Mouse (Mus musculus) common myeloid progenitor, adult 5-6 weeks (primary cell): ENCODE results near the gene Cpsf2. TPM values are rescaled to one million over a fixed set of nuclear protein-coding genes. Genes with fewer than 3 reads are reported as not detected.
"Not testable (repeated sequence)": the region's sequence is repeated elsewhere in the genome, so short reads cannot be mapped to it uniquely, and the experiment has no call there.

Source experiments
- ATAC-seq: replicated peaks from 2 replicates; pipeline ENCODE4 v1.8.0; 2016; ENCODE audit warnings: low read depth, mild to moderate bottlenecking, moderate TSS enrichment, inconsistent platforms; ENCODE audit not compliant: poor library complexity, severe bottlenecking
- total RNA-seq: library from RNA; stranded (forward); fragments of 200-1000, 187-1606 nt; gene quantifications from 2 replicates; pipeline ENCODE4 v1.2.3, GENCODE M21; 2017

The Cpsf2 gene
- total RNA-seq, result 76.3 and 90.5 TPM in 2 replicates

DNA sequence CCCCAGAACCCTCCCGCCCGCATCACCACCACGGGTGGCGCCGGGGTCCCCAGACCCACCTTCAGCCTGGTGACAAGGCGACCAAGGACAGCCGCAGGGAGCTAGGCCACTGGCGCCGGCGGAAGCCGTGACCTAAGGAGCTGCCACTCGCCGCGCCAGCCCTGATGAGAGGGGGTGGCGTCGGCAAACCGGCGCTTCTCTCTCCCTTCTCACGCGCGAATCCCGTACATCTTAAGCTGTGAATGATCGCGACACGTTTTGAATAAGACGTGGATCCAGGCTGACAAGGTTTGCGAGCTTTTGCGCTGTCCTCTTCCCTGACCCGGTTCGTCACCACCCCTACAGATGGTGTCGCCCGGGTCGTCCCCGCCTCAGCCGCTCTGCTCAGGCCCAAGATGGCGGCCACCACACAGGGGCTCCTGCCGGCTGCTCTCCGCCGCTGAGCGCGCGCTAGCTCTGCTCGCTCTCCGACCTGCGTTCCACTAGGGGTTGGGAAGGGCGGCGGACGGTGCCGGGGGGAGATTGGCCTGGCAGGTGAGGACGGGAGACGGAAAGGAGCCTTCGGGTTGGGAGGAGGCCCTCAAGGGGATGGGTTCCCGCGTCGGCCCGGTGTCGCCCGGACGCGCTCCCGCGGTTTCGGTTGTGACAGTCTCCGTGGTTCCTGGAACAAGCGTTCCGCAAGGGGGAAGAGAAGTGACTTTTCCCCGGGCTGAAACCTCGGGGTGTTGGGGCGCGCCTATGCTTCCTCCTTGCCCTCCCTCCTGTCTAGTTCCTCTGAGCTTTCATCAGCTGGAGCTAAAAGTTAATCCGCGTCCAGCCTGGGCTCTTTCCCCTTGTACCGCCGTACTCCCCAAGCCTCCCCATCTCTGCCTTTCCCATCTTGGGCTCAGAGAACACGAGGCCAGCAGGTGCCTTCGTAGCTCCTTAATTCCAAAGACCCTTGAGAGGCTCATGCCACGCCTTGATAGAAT lies at the start of gene Cpsf2:
Gene Cpsf2 (plus strand): TSS at position 388 of the 971 bp plus-strand sequence.
- peak; percentile 69 for ATAC-seq

DNA sequence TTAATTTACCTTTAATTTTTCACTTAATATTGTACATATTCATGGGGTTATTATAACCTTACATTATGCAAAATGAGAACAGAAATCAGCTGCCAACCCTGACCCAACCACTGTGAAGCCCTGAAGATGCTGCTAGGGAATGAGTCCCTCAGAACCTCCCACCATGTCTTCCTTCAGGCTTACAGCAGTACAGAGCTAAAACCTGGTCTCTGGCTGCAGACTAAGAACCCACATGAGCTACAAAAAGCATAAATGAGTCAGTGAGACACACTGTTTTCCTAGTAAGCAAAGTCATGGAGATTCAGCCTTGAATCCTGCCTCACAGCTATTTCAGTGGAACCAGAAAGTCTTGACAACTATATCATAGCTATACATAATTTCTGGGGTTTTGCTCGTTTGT lies 47.4 kb upstream of the Cpsf2 start:
- ATAC-seq, result no peak

DNA sequence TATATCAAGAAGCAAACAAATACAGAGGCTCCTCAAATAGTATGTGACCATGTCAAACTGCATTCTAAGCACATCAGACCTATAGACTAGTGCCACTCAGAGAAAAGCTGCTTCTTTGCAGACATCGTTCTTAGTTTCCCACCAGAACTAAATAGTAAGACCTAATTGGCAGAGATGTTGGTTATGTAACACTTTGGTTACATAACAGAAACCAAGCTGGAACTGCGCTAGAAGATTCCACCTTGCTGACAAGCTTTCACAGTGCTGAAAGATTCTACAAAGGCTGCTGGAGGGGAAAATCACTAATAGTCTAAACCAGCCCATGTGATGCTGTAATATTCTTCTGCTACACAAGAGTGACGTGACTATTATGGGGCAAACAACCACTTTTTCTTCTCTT lies 40.6 kb upstream of the Cpsf2 start:
- ATAC-seq, result no peak

DNA sequence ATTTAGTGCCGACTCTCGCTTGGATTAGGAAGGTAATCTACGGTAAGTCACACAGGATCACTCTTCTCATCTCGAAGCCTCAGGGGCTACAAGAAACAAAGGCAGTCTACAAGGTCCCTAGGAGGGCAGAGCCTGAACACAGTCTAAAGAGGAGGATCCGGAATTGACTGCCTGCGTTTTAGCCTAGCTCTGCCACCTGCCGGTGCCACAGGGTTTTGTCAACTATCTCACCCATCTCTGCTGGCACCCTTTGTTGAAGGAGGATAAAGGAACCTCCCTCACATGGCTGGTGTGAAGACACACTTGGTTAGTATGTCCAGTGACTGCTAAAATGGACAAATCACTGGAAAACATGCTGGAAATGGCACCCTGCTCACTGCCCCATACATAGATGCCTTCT lies 38.2 kb upstream of the Cpsf2 start:
- ATAC-seq, result no peak

DNA sequence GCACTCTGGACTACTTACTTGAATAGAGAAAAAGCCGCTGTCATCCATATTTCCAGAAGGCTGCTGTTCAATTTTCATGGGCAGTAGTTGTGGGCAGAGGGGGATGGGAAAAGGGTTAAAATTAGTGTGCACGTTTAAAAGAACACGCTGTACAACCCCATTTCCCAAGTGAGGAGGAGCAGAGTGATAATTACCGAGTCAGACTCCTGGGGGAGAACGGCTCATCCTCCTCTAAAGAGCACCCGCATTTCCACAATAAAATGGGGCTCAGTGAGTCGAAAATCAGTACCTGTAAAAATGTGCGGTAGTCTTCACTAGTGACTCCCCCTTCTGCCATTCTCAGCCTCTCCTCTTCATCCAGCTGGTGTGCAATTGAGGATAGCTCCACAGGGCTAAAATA lies 27.8 kb upstream of the Cpsf2 start:
- ATAC-seq, result no peak

DNA sequence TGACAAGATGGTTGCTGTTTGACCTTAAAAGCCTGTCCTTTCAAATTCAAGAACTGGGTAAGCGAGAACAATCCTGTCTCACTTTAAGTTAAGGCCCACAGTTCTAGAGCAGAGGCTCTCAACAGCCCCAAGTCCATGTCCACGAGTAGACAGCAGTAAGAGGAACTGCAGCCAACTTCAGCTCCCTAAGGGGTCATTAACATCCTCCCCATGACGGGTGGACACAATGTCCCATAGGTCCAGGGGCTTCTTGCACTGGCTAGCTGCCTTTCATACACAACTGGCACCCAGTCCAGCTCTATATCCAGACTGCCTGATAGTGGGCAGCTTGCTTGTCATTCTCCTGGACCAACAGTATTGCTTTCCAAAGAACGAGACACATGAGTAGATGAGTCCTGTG lies 27.0 kb upstream of the Cpsf2 start:
- ATAC-seq, result no peak

DNA sequence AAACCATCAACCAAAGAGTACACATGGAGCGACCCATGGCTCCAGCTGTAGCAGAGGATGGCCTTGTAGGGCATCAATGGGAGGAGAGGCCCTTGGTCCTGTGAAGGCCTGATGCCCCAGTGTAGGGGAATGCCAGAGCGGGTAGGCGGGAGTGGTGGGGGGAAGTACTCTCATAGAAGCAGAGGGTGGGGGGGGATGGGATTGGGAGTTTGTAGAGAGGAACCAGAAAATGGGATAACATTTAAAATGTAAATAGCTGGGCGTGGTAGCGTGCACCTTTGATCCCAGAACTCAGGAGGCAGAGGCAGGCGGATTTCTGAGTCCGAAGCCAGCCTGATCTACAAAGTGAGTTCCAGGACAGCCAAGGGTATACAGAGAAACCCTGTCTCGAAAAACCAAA lies 20.0 kb upstream of the Cpsf2 start:
- ATAC-seq, result not testable (repeated sequence)

DNA sequence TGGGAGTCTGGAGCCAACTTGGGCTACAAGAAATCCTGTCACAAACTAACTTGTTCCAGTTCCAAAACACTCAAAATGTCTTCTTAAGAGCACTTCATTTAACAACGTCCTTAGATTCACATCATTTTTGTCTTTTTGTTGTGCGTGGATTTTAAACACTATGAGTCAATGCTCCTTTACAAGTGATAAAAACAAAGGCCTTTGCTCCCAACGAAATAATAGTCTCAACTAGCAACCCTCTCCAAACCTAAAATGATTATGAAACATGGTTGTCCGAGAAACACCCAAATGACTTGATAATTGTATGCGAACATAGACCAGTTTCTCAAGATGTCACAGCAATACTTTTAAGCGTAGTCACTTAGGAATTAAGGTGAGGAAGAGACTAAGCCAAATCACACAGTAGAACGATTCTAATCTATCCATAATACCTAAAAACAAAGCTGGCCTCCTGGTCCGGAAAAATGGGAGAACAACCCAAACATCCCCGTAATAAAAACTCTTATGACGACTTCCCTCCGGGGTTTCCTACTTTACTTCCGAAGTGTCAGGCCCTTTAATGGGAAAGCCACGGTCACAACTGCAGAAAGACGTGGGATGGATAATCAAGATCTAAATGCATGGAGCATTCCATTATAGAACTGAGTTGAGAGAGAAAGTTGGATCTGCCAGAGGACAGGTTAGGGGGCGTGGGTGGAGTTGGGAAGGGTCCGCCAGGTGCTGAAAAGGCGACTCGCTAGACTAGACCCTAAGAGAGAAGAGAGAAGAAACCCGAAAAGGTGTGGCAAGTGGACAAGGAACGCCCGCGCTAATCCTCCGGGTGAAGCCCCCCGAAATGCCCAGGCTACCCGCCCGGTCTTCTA lies 18.5 kb upstream of the Cpsf2 start:
- ATAC-seq, result no peak

DNA sequence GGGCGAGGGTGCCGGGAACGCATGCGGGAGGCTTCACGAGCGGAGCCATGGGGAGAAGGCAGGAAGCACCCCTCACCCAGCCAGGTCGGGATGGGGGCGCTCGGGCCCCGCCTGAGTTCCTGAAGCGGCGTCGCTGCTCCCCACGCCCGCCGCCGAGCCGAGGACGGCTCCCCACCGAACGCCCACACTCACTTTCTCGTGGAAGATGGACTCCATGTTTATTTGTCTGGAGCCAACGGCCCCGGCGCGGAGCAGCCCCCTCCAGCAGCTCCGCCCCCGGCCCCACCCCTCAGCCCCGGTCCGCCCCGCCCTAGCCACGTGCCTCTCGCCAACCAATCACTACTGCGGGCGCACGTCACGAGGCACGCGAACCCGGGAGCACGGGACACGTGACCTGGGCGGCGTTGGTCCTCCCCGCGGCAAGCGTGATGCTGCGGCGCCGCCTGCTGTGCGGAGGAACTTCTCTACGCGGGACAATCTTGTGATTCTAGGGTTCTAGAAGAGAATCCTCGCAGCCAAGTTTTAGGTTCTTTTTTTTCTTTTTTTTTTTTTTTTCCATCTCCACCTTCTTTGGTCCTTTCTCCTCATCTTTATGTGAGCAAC lies 17.7 kb upstream of the Cpsf2 start, which contains the start of gene Atxn3:
Gene Atxn3 (minus strand): TSS at position 305 of the 603 bp plus-strand sequence.
- peak; percentile 96 for ATAC-seq

DNA sequence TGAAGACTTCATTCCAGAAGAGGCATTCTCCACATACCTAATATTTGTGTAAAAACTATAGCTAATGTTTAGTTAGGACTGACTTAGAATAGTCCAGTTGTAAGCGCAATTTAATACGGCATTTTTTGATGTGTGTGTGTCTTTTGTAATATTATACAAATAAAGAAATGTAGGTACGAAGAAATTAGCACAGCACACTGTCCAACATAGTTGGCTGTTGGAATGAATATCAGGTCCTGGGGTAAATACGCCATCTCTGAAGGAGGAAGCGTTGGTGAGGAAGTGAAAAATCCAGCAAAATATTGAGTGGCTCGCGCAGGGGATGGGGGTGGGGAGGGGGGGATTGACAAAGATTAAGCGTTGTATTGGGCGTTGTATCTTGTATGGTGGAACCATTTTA lies 17.2 kb upstream of the Cpsf2 start:
- peak; percentile 53 for ATAC-seq

DNA sequence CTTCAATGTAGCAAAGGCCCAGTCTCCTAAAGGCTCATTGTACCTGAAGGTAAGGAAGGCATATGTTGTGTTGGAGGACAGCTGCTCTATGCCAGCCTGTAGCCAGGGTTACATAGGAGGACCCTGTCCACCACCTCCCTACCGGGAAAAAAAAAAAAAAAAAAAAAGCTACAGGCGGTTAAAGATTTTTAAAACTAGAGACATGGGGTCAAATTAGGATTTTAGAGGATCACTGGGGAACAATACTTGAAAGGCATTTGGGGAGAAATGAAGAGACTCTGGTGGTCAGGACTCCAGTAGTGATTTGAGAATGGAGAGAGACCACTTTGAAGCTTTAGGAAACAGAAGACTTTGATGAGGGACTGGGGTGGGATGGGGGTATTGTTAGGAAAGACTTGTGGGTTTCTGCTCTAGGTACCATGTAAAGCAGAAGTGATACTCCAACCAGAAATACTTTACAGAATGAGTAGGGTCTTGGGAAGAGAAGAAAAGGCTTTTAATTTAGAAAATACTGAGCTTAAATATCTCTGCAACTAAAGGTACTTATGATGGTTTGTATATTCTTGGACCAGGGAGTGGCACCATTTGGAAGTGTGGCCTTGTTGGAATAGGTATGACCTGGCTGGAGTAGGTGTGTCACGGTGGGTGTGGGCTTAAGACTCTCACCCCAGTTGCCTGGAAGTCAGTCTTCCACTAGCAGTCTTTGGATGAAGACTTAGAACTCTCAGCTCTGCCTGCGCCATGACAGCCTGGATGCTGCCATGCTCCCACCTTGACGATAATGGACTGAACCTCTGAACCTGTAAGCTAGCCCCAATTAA lies 16.6 kb upstream of the Cpsf2 start:
- ATAC-seq, result peak; percentile 40

DNA sequence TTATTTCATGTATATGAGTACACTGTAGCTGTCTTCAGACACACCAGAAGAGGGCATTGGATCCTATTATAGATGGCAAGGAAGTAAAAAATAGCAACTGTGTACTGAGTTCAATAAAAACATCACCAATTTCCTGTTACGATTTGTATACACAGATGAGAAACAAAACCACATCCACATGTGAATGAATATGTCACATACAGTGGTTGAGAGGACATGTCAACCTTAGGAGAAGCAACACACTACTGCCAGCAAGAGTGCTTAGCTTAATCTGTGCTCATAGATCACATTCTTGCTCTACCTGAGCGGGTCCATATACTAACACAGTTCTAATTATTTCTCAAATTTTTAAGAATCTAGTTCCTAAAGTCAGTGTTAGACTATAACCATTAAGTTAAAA lies 4.5 kb upstream of the Cpsf2 start:
- no peak for ATAC-seq

DNA sequence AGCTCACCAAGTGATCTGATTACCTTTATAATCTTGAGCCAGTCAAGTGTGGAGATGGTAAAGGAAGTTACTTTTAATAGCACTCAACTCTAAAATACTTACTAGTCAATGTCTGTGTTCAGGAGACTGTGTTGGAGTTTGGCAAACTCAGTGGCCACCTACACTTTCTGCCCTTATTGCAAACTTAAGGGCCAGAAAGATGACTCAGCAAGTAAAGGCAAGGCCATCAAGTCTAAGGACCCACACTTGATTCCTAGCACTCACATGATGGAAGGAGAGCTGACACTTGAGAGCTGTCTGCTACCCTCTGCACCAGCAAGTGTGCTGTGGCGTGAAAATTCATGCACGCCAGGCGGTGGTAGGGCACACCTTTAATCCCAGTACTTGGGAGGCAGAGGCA lies 3.6 kb upstream of the Cpsf2 start:
- ATAC-seq, result no peak

DNA sequence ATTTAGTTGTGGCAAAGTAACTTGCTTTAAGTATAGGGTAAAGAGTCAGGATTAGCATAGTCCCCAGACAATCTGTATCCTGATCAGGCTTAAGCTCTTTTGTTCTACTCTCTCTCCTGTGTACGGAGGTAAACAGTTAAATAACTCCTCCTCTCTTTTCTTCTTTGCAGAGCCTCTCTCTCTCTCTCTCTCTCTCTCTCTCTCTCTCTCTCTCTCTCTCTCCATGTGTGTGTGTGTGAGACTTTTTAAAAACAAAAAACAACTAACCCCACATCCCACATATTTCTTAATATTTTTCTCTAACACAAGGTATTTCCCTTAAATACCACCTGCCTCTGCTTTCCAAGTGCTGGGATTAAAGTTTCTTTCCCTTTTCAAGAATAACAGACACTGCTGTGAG lies 1.2 kb upstream of the Cpsf2 start:
- no peak for ATAC-seq

DNA sequence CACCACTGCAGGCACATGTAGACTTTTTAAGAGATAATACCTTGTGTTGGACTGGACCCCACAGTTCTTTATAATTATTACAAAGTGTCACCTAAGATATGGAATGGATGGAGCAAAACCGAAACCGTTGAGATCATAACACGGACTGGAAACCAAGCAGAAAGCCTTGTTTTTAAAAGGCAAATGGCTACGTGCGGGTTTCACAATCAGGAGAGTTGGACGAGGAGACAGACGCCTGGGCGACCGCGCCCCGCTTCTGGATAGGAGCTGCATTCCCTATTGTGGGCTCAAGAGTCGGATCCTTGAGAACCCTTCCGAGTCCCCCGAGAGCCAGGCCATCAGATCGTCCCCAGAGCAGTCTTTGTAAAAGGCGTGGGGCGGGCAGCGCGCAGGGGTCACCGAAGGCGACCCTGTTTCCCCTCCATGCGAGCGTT lies 604 bp upstream of the Cpsf2 start:
- ATAC-seq, result 0 out of 2 replicates have a peak, but pooled peaks have one; percentile 2

DNA sequence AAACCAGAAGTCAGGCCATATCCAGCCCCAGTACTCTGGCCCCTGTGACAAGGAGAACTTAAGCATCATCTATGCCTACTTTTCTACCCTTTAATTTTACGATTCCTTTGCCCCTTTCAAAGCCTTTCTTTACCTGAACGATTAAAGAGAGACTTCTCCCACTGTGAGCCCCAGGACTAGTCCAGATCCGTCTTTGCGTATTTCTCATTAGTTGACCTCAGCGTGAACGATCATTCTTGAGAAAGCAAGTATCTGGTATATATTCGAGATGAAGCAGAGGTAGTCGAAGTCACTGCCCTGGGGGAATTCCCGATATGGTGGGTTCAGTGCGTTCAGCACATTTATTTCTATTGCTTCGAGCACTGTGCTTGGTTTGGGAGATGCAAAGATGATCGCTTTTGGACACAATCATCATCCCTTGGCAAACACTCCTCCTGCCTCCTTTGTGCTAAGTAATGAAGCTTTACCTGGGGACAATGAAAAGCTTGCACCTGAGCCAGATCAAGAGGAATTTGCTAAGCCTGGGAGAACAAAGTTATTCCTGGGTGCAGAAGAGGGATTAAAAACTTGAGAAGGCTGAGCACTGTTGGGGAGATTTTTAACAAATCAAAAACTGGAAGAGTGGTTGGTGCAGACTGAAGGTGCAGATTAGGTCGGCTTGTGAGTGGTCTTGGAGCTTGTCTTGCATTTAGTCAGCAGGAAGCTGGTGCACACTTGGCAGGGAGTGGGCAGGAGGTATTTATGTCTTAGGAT lies 1.0 kb downstream of the Cpsf2 start:
- ATAC-seq, result no peak

DNA sequence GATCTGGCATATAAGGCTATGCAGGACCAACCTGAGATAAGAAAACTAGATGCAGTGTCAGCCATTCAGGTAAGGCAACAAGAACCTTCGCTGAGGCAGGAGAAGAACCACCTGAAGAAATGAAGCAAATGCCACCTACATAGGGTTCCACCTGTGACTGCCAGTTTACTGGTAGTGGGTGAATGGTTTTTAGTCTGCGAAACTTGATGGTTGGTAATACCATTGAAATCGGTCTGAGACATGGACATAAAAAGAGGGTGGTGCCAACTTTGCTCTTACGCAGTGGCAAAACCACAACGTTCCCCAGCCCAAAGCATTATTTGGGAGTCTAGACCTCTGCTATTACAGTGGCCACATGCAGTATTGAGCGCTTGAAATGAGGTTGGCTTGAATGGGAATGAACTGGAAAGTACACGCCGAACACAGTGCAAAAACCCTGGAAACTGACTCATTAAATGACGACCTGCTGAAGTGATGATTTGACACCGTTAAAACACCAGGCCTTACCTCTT lies 1.7 kb downstream of the Cpsf2 start:
- ATAC-seq, result no peak

DNA sequence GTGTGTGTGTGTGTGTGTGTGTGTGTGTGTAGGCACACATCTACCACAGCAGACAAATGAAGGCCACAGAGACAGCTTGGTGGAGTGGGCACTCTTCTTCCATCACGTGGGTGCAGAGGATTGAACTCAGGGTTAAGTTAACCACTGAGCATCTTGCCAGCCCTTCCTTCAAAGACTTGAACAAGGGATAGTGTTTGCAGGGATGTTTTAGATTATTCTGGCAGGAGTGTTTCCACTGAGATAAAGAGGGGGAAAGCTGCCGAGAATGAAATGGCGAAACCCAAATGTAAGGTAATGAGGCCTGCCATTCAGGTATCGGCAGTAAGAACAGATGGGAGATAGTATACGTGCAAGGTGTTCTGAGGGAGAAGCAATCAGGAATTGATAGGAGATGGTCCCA lies 2.4 kb downstream of the Cpsf2 start:
- no peak for ATAC-seq

DNA sequence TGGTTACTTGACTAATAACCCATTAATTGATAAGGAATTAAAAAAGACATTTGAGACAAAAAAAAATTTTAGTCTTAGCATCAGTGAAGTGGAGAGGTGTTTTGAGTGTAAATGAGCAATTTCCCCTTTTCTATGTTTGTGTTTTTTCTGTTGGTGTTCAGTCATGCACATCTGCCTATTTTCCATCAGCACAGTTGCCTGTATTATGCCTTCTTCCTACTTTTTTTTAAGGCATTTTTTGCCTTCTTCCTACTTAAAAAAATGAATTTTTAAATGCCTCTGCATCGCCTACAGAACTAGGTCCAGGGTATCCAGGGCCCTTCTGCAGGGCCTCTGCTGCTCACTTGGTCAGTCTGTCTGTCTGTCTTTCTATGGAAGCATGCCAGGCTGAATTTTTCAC lies 2.8 kb downstream of the Cpsf2 start:
- ATAC-seq, result no peak
